In genomic region chr10:81257158-81258039, GRCm38 (mm10) we compare ENCODE assay signal across 9 mouse cellular contexts. TPM values are rescaled to one million over a fixed set of nuclear protein-coding genes. Genes with fewer than 3 reads are reported as not detected.
DNase-seq lines count a peak whose midpoint lies in the region; ATAC-seq lines count a peak whose summit lies in the region.
"Had no signal": no experiment of that assay in that cellular context is flagged by ENCODE, and none has a peak within 500 bp of the region (broad histone marks: within the 10 kb centered on the region; RNA-seq: fewer than 3 reads in every experiment).

No protein-coding gene starts in this region.

- peaks cover 26% of the 10 kb centered on the region for H3K4me1 ChIP-seq in heart, embryonic 10.5 days
- peaks cover 37% of the 10 kb centered on the region for H3K4me1 ChIP-seq in embryonic facial prominence, embryonic 10.5 days
- peaks cover 10% of the 10 kb centered on the region for H3K4me1 ChIP-seq in intestine, embryonic 16.5 days (ENCODE audit: control insufficient read depth, insufficient read depth, low read length)
- peaks cover 23% of the 10 kb centered on the region for H3K4me1 ChIP-seq in midbrain, embryonic 16.5 days (ENCODE audit: control insufficient read depth, insufficient read depth, low read length)

- H3K27ac ChIP-seq in heart, embryonic 10.5 days, result no peak overlapping the region
- H3K27ac ChIP-seq in embryonic facial prominence, embryonic 10.5 days (replicated peaks), result peak overlapping the region; percentile 48; the same call in 1 of the 2 replicates
- no peak overlapping the region for H3K27ac ChIP-seq in intestine, embryonic 16.5 days (ENCODE audit: low read length)
- H3K27ac ChIP-seq in midbrain, embryonic 16.5 days (ENCODE audit: low read length), result no peak overlapping the region

- peaks cover 9% of the 10 kb centered on the region; the same call in 1 of the 2 replicates for H3K36me3 ChIP-seq in heart, embryonic 10.5 days
- H3K36me3 ChIP-seq in embryonic facial prominence, embryonic 10.5 days (replicated peaks), result peaks cover 18% of the 10 kb centered on the region
- no peaks in the 10 kb centered on the region for H3K36me3 ChIP-seq in intestine, embryonic 16.5 days (ENCODE audit: control insufficient read depth, insufficient read depth, low read length)
- 0 out of 2 replicates have a peak, but pooled peaks cover 4% of the 10 kb centered on the region for H3K36me3 ChIP-seq in midbrain, embryonic 16.5 days (ENCODE audit: control insufficient read depth, insufficient read depth, low read length)

- H3K9me3 ChIP-seq in heart, embryonic 10.5 days, result no peaks in the 10 kb centered on the region; the same call in 1 of the 2 replicates
- no peaks in the 10 kb centered on the region for H3K9me3 ChIP-seq in embryonic facial prominence, embryonic 10.5 days
- peaks cover 10% of the 10 kb centered on the region; the same call in 1 of the 2 replicates for H3K9me3 ChIP-seq in intestine, embryonic 16.5 days (ENCODE audit: control insufficient read depth, low read length)
- 0 out of 2 replicates have a peak, but pooled peaks cover 3% of the 10 kb centered on the region for H3K9me3 ChIP-seq in midbrain, embryonic 16.5 days (replicated peaks; ENCODE audit: control insufficient read depth, low read length, poor library complexity, severe bottlenecking)

- 4% methylated on average over 62 of the region's 62 CpGs for WGBS in heart, embryonic 10.5 days
- WGBS in embryonic facial prominence, embryonic 10.5 days, result 3% methylated on average over 62 of the region's 62 CpGs
- 1% methylated on average over 62 of the region's 62 CpGs for WGBS in intestine, embryonic 16.5 days
- under 1% methylated on average over 62 of the region's 62 CpGs for WGBS in midbrain, embryonic 16.5 days

- peak overlapping the region; percentile 89 for H3K4me2 ChIP-seq in intestine, embryonic 16.5 days (ENCODE audit: low read depth, low read length)
- peak overlapping the region; percentile 91 for H3K4me2 ChIP-seq in midbrain, embryonic 16.5 days (ENCODE audit: low read length)

- ATAC-seq in intestine, embryonic 16.5 days, result 0 out of 2 replicates have a peak, but pooled peaks have one; percentile 22
- ATAC-seq in midbrain, embryonic 16.5 days, result no peak
- ATAC-seq: Patski had no signal

- H3K4me3 ChIP-seq in heart, embryonic 10.5 days, result peak overlapping the region; percentile 56
- peak overlapping the region; percentile 62 for H3K4me3 ChIP-seq in embryonic facial prominence, embryonic 10.5 days
- H3K4me3 ChIP-seq in intestine, embryonic 16.5 days (ENCODE audit: low read length), result peak overlapping the region; percentile 51
- peak overlapping the region; percentile 65 for H3K4me3 ChIP-seq in midbrain, embryonic 16.5 days (ENCODE audit: low read depth, low read length)

- H3K9ac ChIP-seq in intestine, embryonic 16.5 days (ENCODE audit: low read depth, low read length), result peak overlapping the region; percentile 57
- peak overlapping the region; percentile 77 for H3K9ac ChIP-seq in midbrain, embryonic 16.5 days (ENCODE audit: low read depth, low read length)

- peaks cover 78% of the 10 kb centered on the region for H3K27me3 ChIP-seq in heart, embryonic 10.5 days (ENCODE audit: insufficient read depth, poor library complexity, severe bottlenecking)
- H3K27me3 ChIP-seq in embryonic facial prominence, embryonic 10.5 days (replicated peaks; ENCODE audit: low read depth, poor library complexity, severe bottlenecking), result peaks cover 89% of the 10 kb centered on the region
- peaks cover 50% of the 10 kb centered on the region for H3K27me3 ChIP-seq in intestine, embryonic 16.5 days (replicated peaks; ENCODE audit: control insufficient read depth, insufficient read depth, low read length)
- H3K27me3 ChIP-seq in midbrain, embryonic 16.5 days (ENCODE audit: control insufficient read depth, insufficient read depth, low read depth, low read length), result peaks cover 28% of the 10 kb centered on the region

- no peak for DNase-seq in heart, embryonic 10.5 days (ENCODE audit: low spot score)
- DNase-seq in heart, adult 18-20 months, result no peak
- DNase-seq in CD4-positive, CD25-positive, alpha-beta regulatory T cell, adult 2 months (ENCODE audit: low read depth, low spot score), result peak; percentile 58
- peak; percentile 64 for DNase-seq in embryonic facial prominence, embryonic 10.5 days (ENCODE audit: low spot score)
- DNase-seq in thymus, postnatal 0 days (ENCODE audit: low spot score), result peak; percentile 52
- DNase-seq in urinary bladder, adult 2 months (ENCODE audit: low spot score), result no peak

RNA-seq across cellular contexts. Expression of gene Matk, which starts 4.7 kb away (rescaled TPM):
- polyA plus RNA-seq in heart, embryonic 10.5 days (2016; fragmentation: Nextera tagmentation; extraction: Ambion mirVana), result 1.2 and 2.2 TPM in 2 replicates
- under 1 TPM; 0.42 to 0.87 TPM for total RNA-seq in heart, adult 18-20 months (2021)
- 3.6 and 3.7 TPM in 2 replicates for polyA plus RNA-seq in embryonic facial prominence, embryonic 10.5 days (2016; fragmentation: Nextera tagmentation; extraction: Ambion mirVana)
- 2.0 and 2.3 TPM in 2 replicates for polyA plus RNA-seq in intestine, embryonic 16.5 days (2015; fragmentation: Nextera tagmentation; extraction: Ambion mirVana)
- 43.3 and 67.9 TPM in 2 replicates for polyA plus RNA-seq in midbrain, embryonic 16.5 days (2015; fragmentation: Nextera tagmentation; extraction: Ambion mirVana)
- 17.7 and 19.3 TPM in 2 replicates for polyA plus RNA-seq in thymus, postnatal 0 days (2015; fragmentation: Nextera tagmentation; extraction: Ambion mirVana)
- 2.2 and 2.6 TPM in 2 replicates for polyA plus RNA-seq in urinary bladder, adult 2 months (2012; rRNA removed)

RNA-seq across cellular contexts. Expression of gene Mrpl54, which starts 9.3 kb away (rescaled TPM):
- 284 and 285 TPM in 2 replicates for polyA plus RNA-seq in heart, embryonic 10.5 days (2016; fragmentation: Nextera tagmentation; extraction: Ambion mirVana)
- 10 to 100 TPM; 85.7 to 89.6 TPM for total RNA-seq in heart, adult 18-20 months (2021)
- polyA plus RNA-seq in embryonic facial prominence, embryonic 10.5 days (2016; fragmentation: Nextera tagmentation; extraction: Ambion mirVana), result 223 and 237 TPM in 2 replicates
- polyA plus RNA-seq in intestine, embryonic 16.5 days (2015; fragmentation: Nextera tagmentation; extraction: Ambion mirVana), result 240 and 249 TPM in 2 replicates
- 128 and 130 TPM in 2 replicates for polyA plus RNA-seq in midbrain, embryonic 16.5 days (2015; fragmentation: Nextera tagmentation; extraction: Ambion mirVana)
- 216 and 225 TPM in 2 replicates for polyA plus RNA-seq in thymus, postnatal 0 days (2015; fragmentation: Nextera tagmentation; extraction: Ambion mirVana)
- 95.9 and 103 TPM in 2 replicates for polyA plus RNA-seq in urinary bladder, adult 2 months (2012; rRNA removed)

RNA-seq across cellular contexts. Expression of gene Apba3, which starts 9.4 kb away (rescaled TPM):
- polyA plus RNA-seq in heart, embryonic 10.5 days (2016; fragmentation: Nextera tagmentation; extraction: Ambion mirVana), result 56.5 and 57.0 TPM in 2 replicates
- total RNA-seq in heart, adult 18-20 months (2021), result 100 to 1,000 TPM in 1 of 2 experiments, 10 to 100 TPM in 1; 85.9 to 110 TPM
- 57.2 and 57.5 TPM in 2 replicates for polyA plus RNA-seq in embryonic facial prominence, embryonic 10.5 days (2016; fragmentation: Nextera tagmentation; extraction: Ambion mirVana)
- 72.2 and 83.1 TPM in 2 replicates for polyA plus RNA-seq in intestine, embryonic 16.5 days (2015; fragmentation: Nextera tagmentation; extraction: Ambion mirVana)
- 28.8 and 33.8 TPM in 2 replicates for polyA plus RNA-seq in midbrain, embryonic 16.5 days (2015; fragmentation: Nextera tagmentation; extraction: Ambion mirVana)
- 34.8 and 38.7 TPM in 2 replicates for polyA plus RNA-seq in thymus, postnatal 0 days (2015; fragmentation: Nextera tagmentation; extraction: Ambion mirVana)
- polyA plus RNA-seq in urinary bladder, adult 2 months (2012; rRNA removed), result 45.9 and 48.3 TPM in 2 replicates

RNA-seq across cellular contexts. Expression of gene Zfr2, which starts 24.4 kb away (rescaled TPM):
- 4.9 and 5.6 TPM in 2 replicates for polyA plus RNA-seq in heart, embryonic 10.5 days (2016; fragmentation: Nextera tagmentation; extraction: Ambion mirVana)
- total RNA-seq in heart, adult 18-20 months (2021), result 1 to 10 TPM; 2.3 to 2.5 TPM
- 3.5 and 4.6 TPM in 2 replicates for polyA plus RNA-seq in embryonic facial prominence, embryonic 10.5 days (2016; fragmentation: Nextera tagmentation; extraction: Ambion mirVana)
- polyA plus RNA-seq in intestine, embryonic 16.5 days (2015; fragmentation: Nextera tagmentation; extraction: Ambion mirVana), result 7.1 and 8.0 TPM in 2 replicates
- 26.5 and 31.0 TPM in 2 replicates for polyA plus RNA-seq in midbrain, embryonic 16.5 days (2015; fragmentation: Nextera tagmentation; extraction: Ambion mirVana)
- polyA plus RNA-seq in thymus, postnatal 0 days (2015; fragmentation: Nextera tagmentation; extraction: Ambion mirVana), result 0.81 and 1.7 TPM in 2 replicates
- polyA plus RNA-seq in urinary bladder, adult 2 months (2012; rRNA removed), result 29.3 and 34.4 TPM in 2 replicates

RNA-seq across cellular contexts. Expression of gene Atcay, which starts 26.8 kb away (rescaled TPM):
- 0.28 and 0.37 TPM in 2 replicates for polyA plus RNA-seq in heart, embryonic 10.5 days (2016; fragmentation: Nextera tagmentation; extraction: Ambion mirVana)
- not detected for total RNA-seq in heart, adult 18-20 months (2021)
- 2.5 and 3.6 TPM in 2 replicates for polyA plus RNA-seq in embryonic facial prominence, embryonic 10.5 days (2016; fragmentation: Nextera tagmentation; extraction: Ambion mirVana)
- 1.4 and 1.5 TPM in 2 replicates for polyA plus RNA-seq in intestine, embryonic 16.5 days (2015; fragmentation: Nextera tagmentation; extraction: Ambion mirVana)
- polyA plus RNA-seq in midbrain, embryonic 16.5 days (2015; fragmentation: Nextera tagmentation; extraction: Ambion mirVana), result 96.8 and 102 TPM in 2 replicates
- 0.62 and 0.70 TPM in 2 replicates for polyA plus RNA-seq in thymus, postnatal 0 days (2015; fragmentation: Nextera tagmentation; extraction: Ambion mirVana)
- polyA plus RNA-seq in urinary bladder, adult 2 months (2012; rRNA removed), result 0.10 and 0.13 TPM in 2 replicates

Comparison
In these comparisons a context has a peak if more than half of its experiments do, and no peak if none do; other contexts are left out.
1. DNase-seq: peak in CD4-positive, CD25-positive, alpha-beta regulatory T cell, adult 2 months (single experiment), embryonic facial prominence, embryonic 10.5 days (single experiment) and thymus, postnatal 0 days (single experiment); none in heart, embryonic 10.5 days (single experiment), heart, adult 18-20 months (0 of 2) and urinary bladder, adult 2 months (single experiment).
2. Peak in every context shown above with its lines, with median percentiles within 50 percentile points of each other: H3K4me3 ChIP-seq.